Mouse (Mus musculus): ENCODE results near the gene Atg3.

Atg3 gene

GRCm38 (mm10) chr16:45204859-45205670 lies 46.5 kb downstream of the Atg3 start:
- no peak for DNase-seq (ENCODE audit: low spot score)

GRCm38 (mm10) chr16:45222016-45222415 lies 63.4 kb downstream of the Atg3 start:
- no peak for DNase-seq (ENCODE audit: low spot score)

GRCm38 (mm10) chr16:45222771-45223170 lies 64.2 kb downstream of the Atg3 start:
- DNase-seq (ENCODE audit: low spot score): no peak

- DNase-seq (ENCODE audit: low spot score): peak; percentile 70
Observed at GRCm38 (mm10) chr16:45223648-45224388, 65.2 kb downstream of the Atg3 start, which contains the start of gene Btla. Gene Btla, plus strand, starts transcription at chr16:45224315.

- DNase-seq (ENCODE audit: low spot score): peak; percentile 69
Observed at GRCm38 (mm10) chr16:45224431-45225008, 65.9 kb downstream of the Atg3 start.

- DNase-seq (ENCODE audit: low spot score): no peak
Observed at GRCm38 (mm10) chr16:45227002-45227401, 68.4 kb downstream of the Atg3 start.

GRCm38 (mm10) chr16:45231296-45231695 lies 72.7 kb downstream of the Atg3 start:
- DNase-seq (ENCODE audit: low spot score): no peak

- DNase-seq (ENCODE audit: low spot score): no peak
Observed at GRCm38 (mm10) chr16:45233007-45233406, 74.4 kb downstream of the Atg3 start.

Data from T-cell, adult 2 months (primary cell).